In genomic region chr16:20140772-20141531, GRCm38 (mm10) we compare ENCODE assay signal across 8 mouse cellular contexts. TPM values are rescaled to one million over a fixed set of nuclear protein-coding genes. Genes with fewer than 3 reads are reported as not detected.
DNase-seq lines count a peak whose midpoint lies in the region; ATAC-seq lines count a peak whose summit lies in the region.

Gene Yeats2 (plus strand): TSS chr16:20141063.

- H3K9ac ChIP-seq in hindbrain, embryonic 16.5 days (ENCODE audit: low read depth, low read length) = peak within 1 kb of the TSS; percentile 92

- peak within 1 kb of the TSS; percentile 79 for H3K4me3 ChIP-seq in hindbrain, embryonic 16.5 days (ENCODE audit: low read length)
- peak within 1 kb of the TSS; percentile 48 for H3K4me3 ChIP-seq in macrophage (ENCODE audit: inconsistent target)

- peak; percentile 87 for DNase-seq in T-cell, adult 2 months (ENCODE audit: low spot score)
- peak; percentile 80 to 83 for DNase-seq in cerebellum, postnatal 36 days
- DNase-seq in gastrocnemius, adult 18-20 months (ENCODE audit: low spot score) = peak; percentile 71
- DNase-seq in left cerebral cortex, adult 18-20 months (ENCODE audit: low spot score in 2 of 2) = peak; percentile 68 to 82
- peak; percentile 86 for DNase-seq in right cerebral cortex, adult 18-20 months
- peak; percentile 29 for DNase-seq in urinary bladder, postnatal 10 days (ENCODE audit: low spot score)

- under 1% methylated on average over 60 of the region's 92 CpGs for WGBS in hindbrain, embryonic 16.5 days
- WGBS in macrophage (ENCODE audit: missing documents) = under 1% methylated on average over 40 of the region's 92 CpGs

- peaks cover 45% of the 10 kb centered on the region for H3K79me2 ChIP-seq in macrophage (ENCODE audit: inconsistent target)

- peak within 1 kb of the TSS; percentile 87 for H3K4me2 ChIP-seq in hindbrain, embryonic 16.5 days (ENCODE audit: low read length)

- H3K27me3 ChIP-seq in hindbrain, embryonic 16.5 days (replicated peaks; ENCODE audit: control insufficient read depth, insufficient read depth, low read length) = no peaks in the 10 kb centered on the region

- H3K4me1 ChIP-seq in hindbrain, embryonic 16.5 days (ENCODE audit: control insufficient read depth, insufficient read depth, low read depth, low read length) = peaks cover 14% of the 10 kb centered on the region

- H3K36me3 ChIP-seq in hindbrain, embryonic 16.5 days (ENCODE audit: control insufficient read depth, insufficient read depth, low read length) = no peaks in the 10 kb centered on the region
- H3K36me3 ChIP-seq in macrophage (ENCODE audit: inconsistent target) = no peaks in the 10 kb centered on the region

- H3K27ac ChIP-seq in hindbrain, embryonic 16.5 days (ENCODE audit: low read depth, low read length) = peak within 1 kb of the TSS; percentile 96
- H3K27ac ChIP-seq in macrophage = no peak within 1 kb of the TSS

- H3K9me3 ChIP-seq in hindbrain, embryonic 16.5 days (ENCODE audit: control insufficient read depth, low read length) = no peaks in the 10 kb centered on the region

- peak; percentile 97 for ATAC-seq in hindbrain, embryonic 16.5 days

RNA-seq across cellular contexts. Expression of gene Yeats2, which starts in this region (rescaled TPM):
- 1 to 10 TPM; 3.3 to 3.7 TPM for total RNA-seq in gastrocnemius, adult 18-20 months (2021)
- polyA plus RNA-seq in hindbrain, embryonic 16.5 days (2015; fragmentation: Nextera tagmentation; extraction: Ambion mirVana) = 16.5 and 20.6 TPM in 2 replicates
- total RNA-seq in left cerebral cortex, adult 18-20 months (2021) = 10 to 100 TPM; 28.6 to 33.3 TPM
- 100 to 1,000 TPM in 3 of 26 experiments, 10 to 100 TPM in 23; 21.3 to 110 (median 82.1) TPM for total RNA-seq in macrophage (2018; cell fraction: chromatin; rRNA removed)
- 1 to 10 TPM; 3.2 to 9.6 (median 6.8) TPM for total RNA-seq in macrophage (2018; cell fraction: cytosol; rRNA removed)
- total RNA-seq in macrophage (2018; cell fraction: nucleus; rRNA removed) = 10 to 100 TPM; 10.7 to 71.8 (median 34.2) TPM
- 8.0 to 8.7 TPM (median 8.4 TPM) in 3 replicates for polyA plus RNA-seq in macrophage (2018)

Comparison
In these comparisons a context has a peak if more than half of its experiments do, and no peak if none do; other contexts are left out.
1. RNA of gene Yeats2 (total RNA-seq): 28.6 to 33.3 TPM in left cerebral cortex, adult 18-20 months; 3.3 to 3.7 TPM in gastrocnemius, adult 18-20 months; every median in the first group is over 4 times any median in the second.
2. DNase-seq: peak in every context shown above with its lines; median percentile 87 in T-cell, adult 2 months; 86 in right cerebral cortex, adult 18-20 months; 82 in cerebellum, postnatal 36 days; 75 in left cerebral cortex, adult 18-20 months; 71 in gastrocnemius, adult 18-20 months; 29 in urinary bladder, postnatal 10 days.